Mouse (Mus musculus): ENCODE measurements around the gene Fbxl5. TPM values are rescaled to one million over a fixed set of nuclear protein-coding genes. Genes with fewer than 3 reads are reported as not detected.

Gene Fbxl5
- polyA plus RNA-seq, 1 experiment from 2014 or later, result 22.3 TPM

DNA sequence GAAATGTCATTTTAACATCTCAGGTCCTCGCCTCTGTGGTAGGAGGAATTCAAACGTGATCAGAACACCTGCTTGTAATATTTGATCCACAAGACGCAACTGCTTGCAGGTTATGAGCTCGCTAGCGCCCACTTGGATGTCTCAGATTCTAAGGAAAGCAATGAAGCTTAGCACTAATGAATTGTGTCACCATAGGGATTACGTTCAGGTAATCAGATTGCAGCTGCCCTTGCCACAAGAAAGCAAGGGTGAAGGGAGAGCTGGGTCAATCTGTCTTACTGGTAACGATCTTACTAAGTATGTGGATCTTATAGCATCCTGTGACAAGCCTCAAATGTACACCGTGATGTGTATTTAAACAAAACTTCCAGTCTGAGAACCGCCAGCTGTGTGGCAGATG lies 5.9 kb upstream of the Fbxl5 start:
- Histone ChIP-seq H3K4me2 (no peak overlapping the region), H3K27ac (no peak overlapping the region), H3K9ac (no peak overlapping the region), H3K4me3 (replicated peaks) (no peak overlapping the region), H3K4me1 (replicated peaks) (no peaks in the 10 kb centered on the region), H3K27me3 (no peaks in the 10 kb centered on the region), H3K36me3 (no peaks in the 10 kb centered on the region), H3K9me3 (replicated peaks) (no peaks in the 10 kb centered on the region)
- ATAC-seq (ENCODE audit: low read depth), result no peak
- 73% methylated on average over 9 of the region's 9 CpGs for WGBS (ENCODE audit: insufficient replicate concordance)
- DNase-seq, result no peak

DNA sequence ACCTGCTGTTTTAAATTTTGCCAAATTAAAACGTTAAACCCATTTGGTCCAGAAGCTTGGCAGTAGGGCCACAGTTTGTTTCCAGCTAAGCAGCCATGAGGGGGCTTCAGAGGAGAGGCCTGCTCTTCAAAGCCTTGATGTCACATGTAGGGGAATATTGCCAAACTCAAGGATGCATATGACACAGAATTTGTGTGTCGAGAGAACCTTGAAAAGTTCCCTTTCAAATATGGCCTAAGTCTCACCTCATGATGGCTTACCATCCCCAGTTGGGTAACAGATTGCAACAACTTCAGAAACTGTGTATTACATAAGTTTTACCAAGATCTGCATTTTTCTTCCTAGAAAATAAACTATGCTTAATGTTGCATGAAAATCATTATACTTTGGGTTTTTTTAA lies 5.4 kb upstream of the Fbxl5 start:
- ATAC-seq (ENCODE audit: low read depth) (no peak), DNase-seq (no peak)
- Histone ChIP-seq H3K27ac (no peak overlapping the region), H3K4me2 (no peak overlapping the region), H3K4me3 (replicated peaks) (no peak overlapping the region), H3K9me3 (replicated peaks) (no peaks in the 10 kb centered on the region), H3K4me1 (replicated peaks) (no peaks in the 10 kb centered on the region), H3K27me3 (no peaks in the 10 kb centered on the region), H3K9ac (no peak overlapping the region), H3K36me3 (no peaks in the 10 kb centered on the region)
- 66% methylated on average over 2 of the region's 2 CpGs for WGBS (ENCODE audit: insufficient replicate concordance)

DNA sequence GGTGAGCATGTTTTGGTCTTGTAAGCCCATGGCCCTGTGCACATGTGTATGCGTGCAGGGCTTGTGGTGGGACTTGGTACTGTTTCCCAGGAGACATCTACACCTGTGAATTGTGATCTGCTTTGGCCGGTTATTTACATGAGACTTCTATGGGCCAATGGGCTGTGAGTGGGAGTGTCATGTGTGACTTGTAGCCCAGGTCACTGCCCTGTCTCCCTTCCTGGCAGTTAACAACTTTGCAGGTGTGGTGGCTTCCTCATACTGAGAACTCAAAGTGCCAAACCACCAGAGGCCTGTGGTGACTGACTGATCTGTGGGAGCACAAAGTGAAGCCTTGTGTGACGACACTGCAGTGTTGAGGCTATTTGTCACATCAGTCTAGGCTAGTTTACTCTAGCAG lies 3.1 kb upstream of the Fbxl5 start:
- Histone ChIP-seq H3K36me3 (no peaks in the 10 kb centered on the region), H3K4me2 (no peak overlapping the region), H3K4me1 (replicated peaks) (no peaks in the 10 kb centered on the region), H3K4me3 (replicated peaks) (no peak overlapping the region), H3K9ac (no peak overlapping the region), H3K9me3 (replicated peaks) (no peaks in the 10 kb centered on the region), H3K27ac (no peak overlapping the region), H3K27me3 (no peaks in the 10 kb centered on the region)
- 55% methylated on average over 3 of the region's 3 CpGs for WGBS (ENCODE audit: insufficient replicate concordance)
- ATAC-seq (ENCODE audit: low read depth), result no peak
- DNase-seq, result no peak

DNA sequence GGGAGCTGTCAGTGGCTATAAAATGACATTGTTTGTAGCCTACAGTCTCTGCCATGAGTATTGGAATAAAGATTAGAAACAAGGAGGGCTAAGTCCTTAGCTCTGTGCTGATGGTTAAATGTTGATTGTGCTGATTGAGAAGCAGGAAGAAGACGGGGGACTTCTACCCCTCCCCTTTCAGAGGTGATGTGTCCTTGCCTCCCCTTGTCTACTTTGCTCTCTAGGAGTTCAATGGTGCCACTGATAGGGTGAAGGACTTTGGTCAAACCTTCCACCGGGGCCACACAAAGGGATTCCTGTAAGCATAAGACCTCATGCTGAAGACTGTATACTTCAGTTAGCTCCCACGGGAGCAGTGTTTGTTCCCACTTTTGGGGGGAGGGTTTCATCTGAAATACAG lies 1.4 kb upstream of the Fbxl5 start:
- DNase-seq, result no peak
- no peaks in the 10 kb centered on the region for H3K36me3 ChIP-seq
- 45% methylated on average over 3 of the region's 3 CpGs for WGBS (ENCODE audit: insufficient replicate concordance)
- H3K27ac ChIP-seq, result no peak overlapping the region
- no peak overlapping the region for H3K4me2 ChIP-seq
- H3K4me1 ChIP-seq (replicated peaks), result peaks cover 5% of the 10 kb centered on the region; the same call in 1 of the 2 replicates
- no peak for ATAC-seq (ENCODE audit: low read depth)
- no peaks in the 10 kb centered on the region for H3K27me3 ChIP-seq
- no peak overlapping the region for H3K4me3 ChIP-seq (replicated peaks)
- no peaks in the 10 kb centered on the region for H3K9me3 ChIP-seq (replicated peaks)
- no peak overlapping the region for H3K9ac ChIP-seq

DNA sequence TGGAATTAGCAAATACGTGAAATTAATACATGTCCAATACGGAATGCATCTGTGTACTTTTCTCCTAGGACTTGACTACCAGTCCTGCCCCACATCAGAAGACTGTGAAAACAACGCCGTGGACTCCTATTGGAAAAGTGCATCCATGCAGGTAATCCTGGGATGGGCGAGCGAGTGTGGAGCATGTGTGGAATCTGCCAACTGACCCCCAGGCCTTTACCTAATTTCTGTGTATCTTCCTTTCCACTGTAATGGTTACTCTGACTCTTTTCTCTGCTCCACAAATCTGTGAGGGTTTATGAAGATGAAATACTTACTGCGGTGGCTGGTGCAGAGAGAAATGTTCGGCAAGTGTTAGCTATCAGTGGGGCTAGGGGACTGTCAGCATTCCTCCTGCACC lies 761 bp upstream of the Fbxl5 start:
- Histone ChIP-seq H3K9me3 (replicated peaks) (no peaks in the 10 kb centered on the region), H3K4me1 (replicated peaks) (peaks cover 5% of the 10 kb centered on the region; the same call in 1 of the 2 replicates), H3K27me3 (no peaks in the 10 kb centered on the region), H3K27ac (no peak overlapping the region), H3K4me2 (no peak overlapping the region), H3K9ac (no peak overlapping the region), H3K36me3 (no peaks in the 10 kb centered on the region), H3K4me3 (replicated peaks) (no peak overlapping the region)
- WGBS (ENCODE audit: insufficient replicate concordance), result 78% methylated on average over 8 of the region's 8 CpGs
- no peak for DNase-seq
- no peak for ATAC-seq (ENCODE audit: low read depth)

DNA sequence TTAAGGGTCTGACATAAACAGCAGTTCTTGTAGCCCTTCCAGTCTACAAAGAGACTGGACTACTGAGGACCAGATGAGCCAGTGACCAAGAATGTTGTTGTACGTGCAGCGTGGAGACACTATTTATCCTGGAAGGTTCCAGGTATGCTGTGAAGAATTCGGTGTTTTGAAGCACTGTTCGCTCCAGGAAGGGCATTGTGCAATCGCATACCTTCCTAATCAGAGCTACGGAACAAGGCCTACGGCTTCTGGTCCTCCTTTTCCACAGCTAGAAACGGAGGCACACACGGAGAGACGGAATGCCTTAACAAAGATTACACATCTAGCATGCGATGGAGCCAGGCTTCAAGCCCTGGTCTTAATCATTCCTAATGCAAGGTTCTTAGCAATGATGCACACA lies 653 bp downstream of the Fbxl5 start:
- H3K36me3 ChIP-seq, result no peaks in the 10 kb centered on the region
- H3K9ac ChIP-seq, result no peak overlapping the region
- no peaks in the 10 kb centered on the region for H3K9me3 ChIP-seq (replicated peaks)
- peaks cover 5% of the 10 kb centered on the region; the same call in 1 of the 2 replicates for H3K4me1 ChIP-seq (replicated peaks)
- WGBS (ENCODE audit: insufficient replicate concordance), result 73% methylated on average over 11 of the region's 11 CpGs
- no peak overlapping the region for H3K4me2 ChIP-seq
- DNase-seq (no peak), ATAC-seq (ENCODE audit: low read depth) (no peak)
- H3K4me3 ChIP-seq (replicated peaks), result no peak overlapping the region
- no peaks in the 10 kb centered on the region for H3K27me3 ChIP-seq
- H3K27ac ChIP-seq, result no peak overlapping the region

DNA sequence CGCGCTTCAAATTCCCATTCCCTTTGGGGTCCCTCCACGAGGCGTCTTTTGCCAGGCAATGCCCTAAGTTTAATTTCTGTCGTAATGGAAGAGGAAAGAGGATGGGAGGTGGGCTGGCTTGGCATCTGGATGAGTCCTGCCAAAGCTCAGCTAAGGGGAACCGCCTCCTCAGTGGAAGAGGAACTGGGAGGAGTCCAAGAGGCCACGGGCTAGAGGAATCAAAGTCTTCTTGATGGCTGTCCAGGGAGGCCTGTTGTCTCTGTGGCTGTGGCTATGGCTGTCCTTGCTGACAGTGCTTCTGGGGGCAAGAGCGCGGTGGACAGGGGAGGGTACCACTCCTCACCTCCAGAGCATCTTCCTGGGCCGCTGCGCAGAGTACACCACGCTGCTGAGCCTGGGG lies 2.7 kb downstream of the Fbxl5 start, which contains the start of gene Bst1:
Gene Bst1 (plus strand): TSS at position 191 of the 400 bp plus-strand sequence.
- H3K4me1 ChIP-seq (replicated peaks), result peaks cover 5% of the 10 kb centered on the region; the same call in 1 of the 2 replicates
- no peaks in the 10 kb centered on the region for H3K27me3 ChIP-seq
- WGBS (ENCODE audit: insufficient replicate concordance), result 40% methylated on average over 12 of the region's 12 CpGs
- no peak within 1 kb of the TSS for H3K4me3 ChIP-seq (replicated peaks)
- no peaks in the 10 kb centered on the region for H3K36me3 ChIP-seq
- no peak within 1 kb of the TSS for H3K4me2 ChIP-seq
- no peak for ATAC-seq (ENCODE audit: low read depth)
- H3K9ac ChIP-seq, result no peak within 1 kb of the TSS
- no peaks in the 10 kb centered on the region for H3K9me3 ChIP-seq (replicated peaks)
- no peak for DNase-seq
- no peak within 1 kb of the TSS for H3K27ac ChIP-seq

DNA sequence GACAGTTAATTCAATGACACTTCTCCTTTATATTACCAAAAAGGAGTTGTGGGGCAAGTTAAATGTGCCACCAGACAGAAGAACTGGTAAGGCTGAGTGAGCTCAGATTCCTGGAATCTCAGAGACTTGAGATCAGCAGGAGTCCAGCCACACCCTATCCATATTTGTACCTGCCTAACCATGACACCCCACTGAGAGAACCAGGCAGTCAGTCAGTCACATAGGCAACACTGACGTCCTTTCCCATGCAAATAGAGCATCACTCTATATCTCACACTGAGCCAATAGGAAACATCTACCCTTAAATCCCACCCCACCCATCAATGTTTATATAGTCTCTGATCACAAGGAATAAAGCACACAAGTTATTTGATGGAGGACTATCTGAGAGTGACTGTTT lies 5.7 kb downstream of the Fbxl5 start:
- Histone ChIP-seq H3K4me1 (replicated peaks) (peaks cover 5% of the 10 kb centered on the region; the same call in 1 of the 2 replicates), H3K9me3 (replicated peaks) (no peaks in the 10 kb centered on the region), H3K36me3 (no peaks in the 10 kb centered on the region), H3K27ac (no peak overlapping the region), H3K9ac (no peak overlapping the region), H3K4me3 (replicated peaks) (no peak overlapping the region), H3K4me2 (no peak overlapping the region), H3K27me3 (no peaks in the 10 kb centered on the region)
- no peak for DNase-seq
- no peak for ATAC-seq (ENCODE audit: low read depth)
- WGBS (ENCODE audit: insufficient replicate concordance), result 28% methylated on average over 1 of the region's 1 CpGs

DNA sequence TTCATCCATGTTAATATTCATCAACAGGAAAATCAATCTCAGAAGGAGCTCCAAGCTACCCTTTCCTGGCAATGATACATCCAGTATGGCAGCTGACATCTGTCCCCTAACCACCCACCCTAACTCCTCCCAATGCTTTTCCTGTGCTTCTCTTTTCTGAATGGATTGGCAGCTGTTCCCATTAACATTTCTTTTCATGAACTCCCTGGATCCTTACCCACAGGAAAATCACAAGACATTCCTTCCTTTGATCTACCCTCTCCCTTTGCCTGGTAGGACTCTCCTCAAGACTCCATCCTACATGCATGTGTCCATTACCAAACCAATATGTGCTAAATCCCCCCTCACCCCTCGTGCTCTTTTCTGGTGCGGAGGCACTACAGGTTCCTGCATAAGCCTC lies 6.9 kb downstream of the Fbxl5 start:
- DNase-seq, result no peak

DNA sequence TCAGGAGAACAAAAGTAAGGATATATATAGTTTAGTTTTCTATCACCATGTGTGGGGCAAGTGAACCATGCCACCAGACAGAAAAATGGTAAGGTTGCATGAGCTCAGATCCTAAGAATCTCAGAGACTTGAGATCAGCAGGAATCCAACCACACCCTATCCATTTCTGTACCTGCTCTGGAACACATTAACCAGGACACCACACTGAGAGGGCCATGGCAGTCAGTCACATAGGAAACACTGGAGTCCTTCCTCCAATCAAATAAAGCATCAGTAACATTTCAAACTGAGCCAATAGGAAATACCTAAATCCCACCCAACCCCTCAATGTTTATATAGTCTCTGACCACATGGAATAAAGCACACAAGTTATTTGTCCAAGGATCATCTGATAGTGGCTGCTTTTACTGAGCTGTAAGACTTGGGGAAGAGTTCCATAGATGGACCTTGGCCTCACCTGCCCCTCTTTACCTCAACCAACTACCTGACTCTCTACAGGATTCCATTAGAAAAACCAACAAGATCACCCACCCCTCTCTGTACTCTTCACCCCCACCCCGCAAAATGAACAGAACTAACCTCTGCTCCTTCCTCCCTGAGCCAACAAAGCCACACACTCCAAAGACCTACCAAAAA lies 10.9 kb downstream of the Fbxl5 start:
- Histone ChIP-seq H3K4me2 (no peak overlapping the region), H3K27ac (peak overlapping the region; percentile 13; the same call in 1 of the 2 replicates), H3K9ac (no peak overlapping the region), H3K27me3 (peaks cover 5% of the 10 kb centered on the region; the same call in 1 of the 2 replicates), H3K4me3 (replicated peaks) (no peak overlapping the region), H3K4me1 (replicated peaks) (no peaks in the 10 kb centered on the region; the same call in 1 of the 2 replicates), H3K36me3 (no peaks in the 10 kb centered on the region), H3K9me3 (replicated peaks) (no peaks in the 10 kb centered on the region)
- DNase-seq (no peak), ATAC-seq (ENCODE audit: low read depth) (peak; percentile 52; the same call in 1 of the 2 replicates)
- WGBS (ENCODE audit: insufficient replicate concordance), result 61% methylated on average over 1 of the region's 1 CpGs

More for the DNA sequence above, 6.9 kb downstream of the Fbxl5 start:
- H3K9me3 ChIP-seq (replicated peaks), result no peaks in the 10 kb centered on the region
- no peak for ATAC-seq (ENCODE audit: low read depth)
- peaks cover 5% of the 10 kb centered on the region; the same call in 1 of the 2 replicates for H3K4me1 ChIP-seq (replicated peaks)
- H3K36me3 ChIP-seq, result no peaks in the 10 kb centered on the region
- no peak overlapping the region for H3K4me2 ChIP-seq
- H3K27me3 ChIP-seq, result no peaks in the 10 kb centered on the region
- H3K4me3 ChIP-seq (replicated peaks), result no peak overlapping the region
- WGBS (ENCODE audit: insufficient replicate concordance), result 71% methylated on average over 2 of the region's 2 CpGs
- H3K27ac ChIP-seq, result no peak overlapping the region
- no peak overlapping the region for H3K9ac ChIP-seq

DNA sequence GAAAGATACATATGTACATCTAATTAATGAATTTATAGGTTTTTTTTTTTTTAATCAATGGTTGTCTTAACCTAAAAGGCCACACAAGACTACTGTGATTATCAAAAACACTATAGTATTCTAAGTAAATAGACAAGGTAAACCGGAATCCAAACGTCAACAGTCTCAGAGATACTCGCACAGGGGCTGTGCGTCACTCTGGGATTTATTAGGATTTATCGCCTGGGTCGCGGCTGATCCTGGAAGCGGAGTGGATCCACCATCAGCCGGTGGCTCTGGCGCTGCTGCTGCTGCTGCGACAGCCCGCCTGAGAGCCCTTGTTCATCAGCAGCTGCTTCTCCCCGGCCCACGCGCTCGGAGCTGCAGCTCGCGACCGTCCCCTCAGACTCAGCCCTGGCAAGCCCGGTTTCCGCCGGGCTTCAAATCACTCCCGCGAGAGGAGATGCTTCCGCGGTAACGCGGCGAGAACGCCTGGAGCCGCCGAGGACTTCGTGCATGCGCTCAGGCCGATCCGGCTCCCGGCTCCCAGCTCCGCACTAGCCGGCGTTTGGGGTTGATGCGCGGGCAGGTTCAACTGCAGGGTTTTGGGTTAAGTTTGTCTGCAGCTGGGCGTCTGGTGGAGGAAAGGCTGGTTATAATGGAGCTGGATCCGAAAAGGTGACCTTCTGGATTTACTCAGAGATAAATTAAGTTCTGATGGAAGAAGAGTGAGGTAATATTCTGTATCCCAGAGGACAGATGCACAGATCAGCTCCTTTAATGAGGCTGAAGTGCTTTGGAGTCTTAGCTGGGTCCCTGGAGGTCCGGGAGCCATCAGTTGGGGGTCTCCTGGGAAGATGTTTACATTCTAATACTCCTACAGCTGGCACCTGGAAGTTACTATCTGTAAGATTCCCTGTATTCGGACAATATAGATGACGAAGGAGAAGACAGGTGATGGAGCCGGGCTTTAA lies 13.4 kb downstream of the Fbxl5 start:
- Histone ChIP-seq H3K4me3 (replicated peaks) (peak overlapping the region; percentile 47), H3K9me3 (replicated peaks) (no peaks in the 10 kb centered on the region), H3K4me2 (peak overlapping the region; percentile 66), H3K27ac (0 out of 2 replicates have a peak overlapping the region, but pooled peaks have one; percentile 41), H3K27me3 (peaks cover 5% of the 10 kb centered on the region; the same call in 1 of the 2 replicates), H3K4me1 (replicated peaks) (no peaks in the 10 kb centered on the region; the same call in 1 of the 2 replicates), H3K36me3 (no peaks in the 10 kb centered on the region), H3K9ac (peak overlapping the region; percentile 54)
- WGBS (ENCODE audit: insufficient replicate concordance), result 6% methylated on average over 48 of the region's 48 CpGs
- ATAC-seq (ENCODE audit: low read depth) (peak; percentile 69), DNase-seq (peak; percentile 51)
